Mouse (Mus musculus): Measurements from ENCODE around the gene Gm17374. TPM values are rescaled to one million over a fixed set of nuclear protein-coding genes. Genes with fewer than 3 reads are reported as not detected.
"Not testable (repeated sequence)": the region's sequence is repeated elsewhere in the genome, so short reads cannot be mapped to it uniquely, and the experiment has no call there.

The Gm17374 gene
- not detected for total RNA-seq (2021)
- long read RNA-seq, partial matches to known transcripts = 0 of 1 reads
- long read RNA-seq, other reads (novel, unspliced or antisense) = 1 of 1 reads

DNA sequence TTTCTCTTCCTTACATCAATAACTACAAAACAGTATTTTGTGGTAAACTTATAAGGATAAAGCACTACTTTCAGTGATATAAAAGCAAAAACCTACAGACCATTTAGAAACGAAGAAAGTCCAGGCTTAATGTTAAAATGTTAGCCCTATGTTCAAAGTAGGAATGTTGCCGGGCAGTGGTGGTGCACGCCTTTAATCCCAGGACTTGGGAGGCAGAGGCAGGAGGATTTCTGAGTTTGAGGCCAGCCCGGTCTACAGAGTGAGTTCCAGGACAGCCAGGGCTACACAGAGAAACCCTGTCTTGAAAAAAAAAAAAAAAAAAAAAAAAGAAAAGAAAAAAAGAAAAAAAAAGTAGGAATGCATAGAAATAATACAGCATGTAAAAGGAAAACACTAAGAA lies at the start of gene Gm17374:
TSS of gene Gm17374 (plus strand) at position 301 of the 400 bp plus-strand sequence.
- DNase-seq (ENCODE audit: low spot score in 2 of 2) = not testable (repeated sequence)

DNA sequence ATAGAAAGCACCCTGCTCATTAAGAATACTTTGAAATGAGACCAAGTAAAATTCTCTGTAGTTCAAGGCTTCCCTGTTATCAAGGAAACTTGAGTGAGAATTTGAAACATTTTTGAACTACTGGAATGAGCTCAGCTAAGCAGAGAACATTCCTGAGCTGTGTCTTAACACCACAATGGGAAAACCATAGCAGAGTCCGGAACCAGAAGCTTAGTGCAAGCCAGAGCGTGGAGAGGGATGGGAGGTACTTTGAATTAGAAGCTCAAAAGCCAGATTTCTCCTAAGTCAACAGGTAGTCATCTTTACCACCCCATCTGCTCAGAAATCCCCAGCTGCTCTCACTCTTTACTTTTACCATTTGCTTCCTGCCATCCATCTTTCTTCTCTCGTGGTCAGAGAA lies 46.9 kb upstream of the Gm17374 start:
- peak in 1 of 2 experiments; percentile 43 for DNase-seq (ENCODE audit: low spot score in 2 of 2)

DNA sequence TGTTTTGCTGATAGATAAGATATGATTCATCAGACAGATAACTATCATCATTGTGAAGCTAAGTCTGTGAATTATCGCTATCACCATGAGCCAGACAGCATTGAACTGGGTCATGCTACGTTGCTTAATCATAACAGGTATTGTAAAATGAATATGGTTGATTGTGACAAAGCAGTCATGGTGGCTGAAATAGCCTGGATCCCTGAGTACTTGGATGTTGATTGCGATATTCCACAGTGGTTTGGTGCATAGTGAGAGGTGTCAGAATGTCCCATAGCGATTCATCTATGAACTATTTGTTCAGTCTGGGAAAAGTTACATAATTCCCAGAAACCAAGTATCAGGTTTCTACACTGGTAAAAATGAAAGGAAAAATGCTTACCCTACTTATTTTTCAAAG lies 44.2 kb upstream of the Gm17374 start:
- DNase-seq (ENCODE audit: low spot score in 2 of 2) = no peak

DNA sequence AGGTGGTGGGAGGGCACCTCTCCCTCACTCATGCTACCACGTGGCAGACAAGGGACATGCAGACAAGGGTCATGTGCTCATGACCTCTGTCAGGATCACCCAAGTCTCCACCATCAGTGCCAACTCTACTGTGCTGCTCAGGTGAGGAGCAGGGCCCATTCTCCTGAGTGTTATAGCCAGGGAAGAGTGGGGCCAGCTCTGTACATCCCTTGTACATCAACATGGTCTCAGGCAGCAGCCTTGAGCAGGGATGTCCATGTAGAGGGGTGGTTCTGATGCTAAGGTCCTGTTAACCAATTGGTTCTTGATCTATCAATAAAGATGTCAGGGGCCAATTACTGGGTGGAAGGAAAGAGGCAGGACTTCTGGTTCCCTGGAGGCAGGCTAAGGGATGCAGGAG lies 42.9 kb upstream of the Gm17374 start:
- DNase-seq (ENCODE audit: low spot score in 2 of 2) = no peak

DNA sequence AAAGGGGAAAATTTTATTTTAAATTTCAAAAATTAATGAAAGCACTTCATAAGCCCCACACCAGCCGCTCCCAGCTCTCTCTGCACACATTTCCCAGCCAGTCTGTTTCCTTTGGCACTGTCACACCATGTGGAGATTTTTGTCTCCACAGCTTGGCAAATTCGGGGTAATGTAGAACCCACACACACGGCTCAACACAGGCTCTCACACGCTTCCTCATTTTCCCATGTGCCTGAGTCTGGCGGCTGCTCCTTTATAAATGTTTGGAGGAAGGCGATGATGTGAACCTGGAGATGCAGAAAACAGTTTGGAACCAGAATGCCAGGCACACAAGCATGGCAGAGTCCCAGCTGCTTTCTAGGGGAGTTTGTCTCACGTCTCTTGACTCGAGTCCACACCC lies 38.0 kb upstream of the Gm17374 start:
- DNase-seq (ENCODE audit: low spot score in 2 of 2) = peak; percentile 61 to 85

DNA sequence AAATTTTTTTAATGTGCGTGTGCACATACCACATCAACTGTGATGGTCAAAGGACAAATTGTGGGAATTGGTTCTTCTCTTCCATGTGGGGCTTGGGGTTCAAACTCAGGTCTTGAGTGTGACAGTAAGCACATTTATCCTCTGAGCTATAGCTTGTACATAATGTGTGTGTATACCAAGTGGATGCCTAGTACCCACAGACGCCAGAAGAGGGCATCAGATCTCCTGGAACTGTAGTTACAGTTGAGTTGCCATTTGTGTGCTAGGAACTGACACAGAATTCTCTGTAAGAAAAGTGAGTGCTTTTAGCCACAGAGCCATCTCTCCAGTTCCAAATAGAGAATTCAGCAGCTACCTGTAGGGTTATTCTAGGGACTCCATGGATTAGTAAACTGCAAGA lies 26.3 kb upstream of the Gm17374 start:
- no peak for DNase-seq (ENCODE audit: low spot score in 2 of 2)

DNA sequence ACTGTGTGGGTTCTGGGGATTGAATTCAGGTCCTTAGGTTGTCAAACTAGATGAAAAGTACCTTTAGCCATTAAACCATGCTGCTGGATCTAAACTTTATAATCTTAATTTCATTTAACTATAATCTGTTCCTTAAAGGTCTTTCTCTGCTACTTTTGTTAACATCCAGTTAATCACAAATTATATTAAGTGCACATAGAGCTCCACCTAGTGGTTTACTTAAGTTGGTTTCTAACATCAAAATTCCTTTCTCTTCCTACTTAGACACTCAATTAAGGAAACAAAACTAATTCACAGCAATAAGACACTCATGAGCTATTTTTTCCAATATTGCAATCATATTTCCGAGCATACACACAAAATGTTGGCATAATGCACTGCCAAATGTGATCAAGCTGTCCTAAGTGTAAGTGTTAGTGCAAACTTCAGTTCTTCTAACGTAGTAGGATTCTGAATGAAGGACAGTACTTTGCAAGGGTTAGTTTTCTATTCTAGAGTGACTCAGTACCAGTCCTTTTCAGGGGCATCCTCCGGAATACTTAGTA lies 7.4 kb downstream of the Gm17374 start:
- DNase-seq (ENCODE audit: low spot score in 2 of 2) = peak in 1 of 2 experiments; percentile 26

DNA sequence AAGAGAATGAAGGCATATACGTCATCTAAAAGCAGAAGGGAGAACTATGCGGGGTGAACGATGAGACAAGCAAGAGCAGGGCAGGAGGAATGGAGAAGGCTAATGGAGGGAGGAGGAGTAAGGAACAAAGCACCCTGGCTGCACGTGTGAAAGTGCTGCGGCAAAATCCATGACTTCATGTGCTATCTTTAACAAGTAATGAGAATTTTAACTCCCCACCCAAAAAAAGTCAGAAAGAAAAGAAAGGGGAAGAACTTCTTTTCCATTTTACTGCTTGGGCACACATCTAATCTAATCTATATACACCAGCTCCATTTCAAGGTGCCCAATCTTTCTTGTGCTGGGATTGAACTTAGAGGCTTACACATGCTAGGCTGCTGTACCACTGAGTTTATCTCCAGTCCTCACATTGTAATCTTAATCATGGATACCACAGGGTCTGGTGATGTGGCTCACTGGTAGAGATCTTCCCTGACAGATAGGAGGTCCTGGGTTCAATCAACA lies 11.6 kb downstream of the Gm17374 start:
- no peak for DNase-seq (ENCODE audit: low spot score in 2 of 2)

DNA sequence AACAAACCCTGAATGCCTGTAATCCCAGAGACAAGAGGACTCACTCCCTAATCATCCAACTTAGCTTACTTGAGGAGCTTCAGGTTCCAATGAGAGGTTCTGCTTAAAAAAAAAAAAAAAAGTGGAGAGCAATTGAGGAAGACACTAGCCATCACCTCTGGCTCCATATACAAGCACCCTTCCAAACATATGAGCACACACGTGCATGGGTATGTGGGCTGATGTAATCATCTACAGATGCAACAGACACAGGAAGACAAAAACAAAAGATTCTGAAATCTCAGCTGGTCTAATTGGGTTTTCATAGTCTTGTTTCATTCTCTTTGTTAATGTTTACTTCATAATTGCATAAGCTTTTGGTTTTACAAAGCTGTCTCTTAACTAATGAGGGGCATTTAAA lies 17.2 kb downstream of the Gm17374 start:
- no peak for DNase-seq (ENCODE audit: low spot score in 2 of 2)

DNA sequence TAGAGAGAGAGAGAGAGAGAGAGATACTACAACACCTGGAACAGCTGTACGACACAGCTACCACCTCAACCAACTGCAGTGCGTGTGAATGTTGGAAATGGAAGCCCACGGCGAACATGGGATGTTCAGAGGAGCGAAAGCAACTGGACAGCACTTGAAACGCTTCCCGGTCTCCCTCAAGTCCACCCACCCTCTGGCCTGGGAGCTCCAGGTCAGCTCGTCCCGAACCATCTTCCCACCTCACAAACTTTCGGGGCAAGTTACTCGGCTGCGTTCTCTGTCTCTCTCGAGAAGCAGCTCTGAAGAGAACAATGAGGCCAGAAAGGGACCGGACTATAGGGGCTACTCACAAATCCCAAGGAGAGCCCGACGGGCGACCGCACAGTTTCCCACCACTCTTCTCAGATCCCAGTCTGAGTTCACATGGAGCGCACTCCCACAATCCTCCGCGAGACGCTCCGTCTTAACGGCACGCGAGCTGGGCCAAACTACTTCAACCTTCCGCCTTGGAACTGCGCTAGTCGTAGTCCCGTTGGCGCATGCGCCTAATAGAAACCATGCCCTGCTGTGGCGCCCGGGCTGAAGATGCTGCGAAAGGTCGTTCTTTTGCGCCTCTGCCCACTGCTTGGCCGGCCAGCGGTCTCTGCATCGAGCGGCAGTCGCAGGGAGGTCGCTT lies 18.4 kb downstream of the Gm17374 start, which contains the start of the genes Esf1 and Ndufaf5:
TSS of gene Esf1 (minus strand) at position 438 of the 676 bp plus-strand sequence.
TSS of gene Ndufaf5 (plus strand) at position 523 of the 676 bp plus-strand sequence.
- DNase-seq (ENCODE audit: low spot score in 2 of 2) = peak; percentile 96 to 99

DNA sequence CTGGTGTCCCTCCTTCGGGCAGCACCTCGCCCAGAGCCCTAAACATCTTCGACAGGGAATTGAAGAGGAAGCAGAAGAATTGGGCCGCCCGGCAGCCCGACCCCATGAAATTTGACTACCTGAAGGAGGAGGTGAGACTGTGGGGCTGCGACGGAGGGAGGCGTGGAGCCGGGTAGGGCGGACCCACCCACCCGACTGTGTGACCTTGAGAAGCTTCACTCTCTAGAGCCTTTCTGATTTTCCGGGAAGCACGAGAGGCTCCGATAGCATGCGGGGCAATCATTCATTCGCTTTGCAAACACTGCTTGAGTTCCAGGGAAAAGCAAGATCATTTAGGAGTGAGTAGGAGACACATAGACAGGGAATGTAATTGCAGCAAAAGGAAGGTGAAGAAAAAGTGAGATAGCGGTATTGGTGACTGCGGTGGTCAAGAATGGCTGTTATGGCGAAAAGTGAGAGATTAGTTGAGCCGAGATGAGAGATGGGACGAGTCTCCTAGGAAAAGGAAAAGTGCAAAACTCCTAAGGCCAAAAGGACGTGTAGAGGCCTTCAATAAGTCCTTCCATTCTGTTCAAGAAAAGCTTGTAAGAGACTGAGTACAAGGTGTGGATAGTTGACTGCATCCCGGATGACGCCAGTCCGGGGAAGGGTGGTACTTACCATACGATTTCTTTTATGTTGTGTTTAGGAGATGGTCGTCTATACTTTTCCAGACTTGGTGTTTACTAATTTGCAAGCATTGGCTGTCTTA lies 19.1 kb downstream of the Gm17374 start:
- no peak for DNase-seq (ENCODE audit: low spot score in 2 of 2)

DNA sequence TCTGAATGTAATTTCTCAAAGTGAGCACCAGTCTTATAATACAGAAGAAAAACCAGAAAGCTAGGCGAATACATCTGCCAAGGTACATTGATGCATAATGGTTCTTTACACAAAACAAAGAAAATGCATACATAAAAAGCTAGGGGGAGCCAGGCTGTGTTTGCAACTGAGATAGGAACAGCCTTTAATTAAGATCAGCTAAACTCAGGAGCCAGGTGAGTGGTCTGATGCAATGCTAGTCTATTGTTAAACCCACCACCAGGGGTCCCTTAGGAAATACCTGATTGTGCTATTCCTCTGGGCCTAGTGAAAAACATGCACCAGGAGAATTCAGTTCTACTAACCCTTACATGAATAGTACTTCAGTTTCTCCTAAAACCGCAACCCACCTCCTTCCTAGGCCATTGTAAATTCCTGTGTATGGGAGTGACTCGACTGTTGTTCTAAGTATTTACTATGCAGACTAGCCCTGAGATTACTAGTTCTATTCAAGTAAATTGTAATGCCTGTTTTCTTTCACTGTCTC lies 33.9 kb downstream of the Gm17374 start:
- not testable (repeated sequence) for DNase-seq (ENCODE audit: low spot score in 2 of 2)

DNA sequence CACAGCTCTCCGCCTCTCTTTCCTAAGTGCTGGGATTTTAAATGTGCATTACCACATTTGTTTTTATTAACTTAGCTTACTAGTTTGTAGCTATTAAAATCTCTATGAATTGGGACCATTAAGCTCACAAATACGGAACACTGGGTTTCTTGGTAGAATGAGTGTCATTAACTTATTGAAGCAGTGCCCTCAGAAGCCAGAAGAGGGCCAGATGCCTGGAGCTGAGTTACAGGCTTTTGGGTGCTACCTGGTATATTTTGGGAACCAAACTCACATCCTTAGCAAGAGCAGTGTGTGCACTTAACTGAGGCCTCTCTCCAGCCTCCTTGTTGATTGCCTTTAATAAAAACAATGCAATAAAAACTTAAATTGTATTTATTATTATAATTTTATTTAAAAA lies 48.9 kb downstream of the Gm17374 start:
- DNase-seq (ENCODE audit: low spot score in 2 of 2) = peak in 1 of 2 experiments; percentile 20

DNA sequence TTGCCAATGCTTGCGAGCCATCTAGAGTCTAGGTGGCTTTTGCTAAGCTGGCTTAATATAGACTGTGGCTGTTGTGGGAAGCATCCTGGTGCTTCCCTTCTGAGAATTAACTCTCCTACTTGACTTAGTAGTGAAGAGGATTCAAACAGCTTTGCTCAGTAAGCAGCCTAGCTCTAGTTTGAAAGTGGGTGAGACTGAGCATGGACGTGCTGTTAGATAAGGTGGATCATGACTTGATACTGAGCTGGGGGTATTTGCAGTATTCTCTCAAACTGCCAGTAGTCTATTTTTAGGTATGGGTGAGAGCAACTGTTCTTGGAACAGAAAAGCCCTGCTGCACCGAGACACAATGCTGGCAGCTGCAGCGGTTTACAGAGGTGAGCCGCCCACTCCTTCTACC lies 50.7 kb downstream of the Gm17374 start:
- DNase-seq (ENCODE audit: low spot score in 2 of 2) = peak; percentile 7 to 19

Other genes starting within 250 kb of the Gm17374 start
- gene Tasp1, start 85.2 kb upstream of the Gm17374 start, total RNA-seq (2021) = 10 to 100 TPM; 30.5 to 31.8 TPM
- 10 to 100 TPM; 18.4 to 21.0 TPM for gene Esf1, start 18.5 kb downstream of the Gm17374 start, total RNA-seq (2021)
- 10 to 100 TPM; 46.5 to 48.4 TPM for gene Ndufaf5, start 18.6 kb downstream of the Gm17374 start, total RNA-seq (2021)
- gene Sel1l2, start 237.7 kb downstream of the Gm17374 start, total RNA-seq (2021) = not detected
- 10 to 100 TPM; 48.7 to 52.0 TPM for gene Macrod2, start 243.3 kb downstream of the Gm17374 start, total RNA-seq (2021)

All from layer of hippocampus, adult 18-20 months (tissue).